Mouse (Mus musculus) heart, embryonic 11.5 days (tissue): ENCODE measurements at regions not wholly inside any gene's neighbourhood (a gene's known extent, or its start where the extent isn't known, plus 50 kb on each side); places are given as distances from the start of the nearest gene placed in this dataset.

ENCODE experiments used
- ATAC-seq: fragments of 200-750 bp; cut with Nextera tagmentation; replicated peaks from 2 replicates; pipeline ENCODE4 v1.8.0; 2017; ENCODE audit warnings: moderate library complexity; ENCODE audit not compliant: insufficient number of reproducible peaks, low FRiP score, low TSS enrichment
- H3K27ac ChIP-seq: fragments of 300-500 bp; sonication (generic); 2 replicates; pipeline ENCODE4 v1.5.1; 2014; ENCODE audit warnings: mild to moderate bottlenecking, low read depth, low read length
- H3K27me3 ChIP-seq: fragments of 300-500 bp; sonication (generic); 2 replicates; pipeline ENCODE4 v1.6.1; 2014; ENCODE audit warnings: mild to moderate bottlenecking, low read length, mixed read lengths; ENCODE audit not compliant: control insufficient read depth, insufficient read depth
- H3K36me3 ChIP-seq: fragments of 300-500 bp; sonication (generic); 2 replicates; pipeline ENCODE4 v1.6.1; 2014; ENCODE audit warnings: mild to moderate bottlenecking, low read length, moderate library complexity, mixed read lengths; ENCODE audit not compliant: control insufficient read depth, insufficient read depth
- H3K4me1 ChIP-seq: fragments of 300-500 bp; sonication (generic); 2 replicates; pipeline ENCODE4 v1.6.1; 2014; ENCODE audit warnings: low read length; ENCODE audit not compliant: control insufficient read depth, insufficient read depth
- H3K4me2 ChIP-seq: fragments of 300-500 bp; sonication (generic); 2 replicates; pipeline ENCODE4 v1.6.1; 2014; ENCODE audit warnings: mild to moderate bottlenecking, moderate library complexity
- H3K4me3 ChIP-seq: fragments of 300-500 bp; sonication (generic); 2 replicates; pipeline ENCODE4 v1.5.1; 2014; ENCODE audit warnings: low read depth, low read length
- H3K9ac ChIP-seq: fragments of 300-500 bp; sonication (generic); 2 replicates; pipeline ENCODE4 v1.6.1; 2014; ENCODE audit warnings: mild to moderate bottlenecking, low read depth, low read length, moderate library complexity
- H3K9me3 ChIP-seq: fragments of 300-500 bp; sonication (generic); replicated peaks from 2 replicates; pipeline ENCODE4 v1.6.1; 2016; ENCODE audit warnings: low read length; ENCODE audit not compliant: control insufficient read depth
- WGBS: fragments of 180-500 bp; shearing (Covaris S2); extraction: QIAGEN DNeasy Blood & Tissue Kit; methylation state at CpG from one replicate; pipeline ENCODE4 v1.1.7; 2014; ENCODE audit not compliant: insufficient replicate concordance; 5-methylcytosine and 5-hydroxymethylcytosine counted together

- H3K9me3 ChIP-seq = no peaks in the 10 kb centered on the region; the same call in 1 of the 2 replicates
- H3K4me2 ChIP-seq = no peak overlapping the region
- no peak overlapping the region for H3K9ac ChIP-seq
- H3K36me3 ChIP-seq = no peaks in the 10 kb centered on the region
- no peak for ATAC-seq
- no peaks in the 10 kb centered on the region for H3K27me3 ChIP-seq
- H3K4me1 ChIP-seq = no peaks in the 10 kb centered on the region
- H3K4me3 ChIP-seq = no peak overlapping the region
- 82% methylated on average over 9 of the region's 9 CpGs for WGBS
- H3K27ac ChIP-seq = no peak overlapping the region
Measured at GRCm38 (mm10) chr15:87369836-87370235, 174.3 kb upstream of the Fam19a5 start.

- H3K36me3 ChIP-seq = no peaks in the 10 kb centered on the region
- no peak overlapping the region for H3K27ac ChIP-seq
- no peak overlapping the region for H3K4me3 ChIP-seq
- no peaks in the 10 kb centered on the region for H3K27me3 ChIP-seq
- no peak overlapping the region for H3K9ac ChIP-seq
- H3K9me3 ChIP-seq = no peaks in the 10 kb centered on the region; the same call in 1 of the 2 replicates
- H3K4me1 ChIP-seq = no peaks in the 10 kb centered on the region
- no peak for ATAC-seq
- WGBS = 78% methylated on average over 7 of the region's 7 CpGs
- no peak overlapping the region for H3K4me2 ChIP-seq
Measured at GRCm38 (mm10) chr15:87370761-87371160, 173.3 kb upstream of the Fam19a5 start.

- 82% methylated on average over 13 of the region's 13 CpGs for WGBS
- no peak overlapping the region for H3K4me2 ChIP-seq
- no peaks in the 10 kb centered on the region for H3K36me3 ChIP-seq
- no peaks in the 10 kb centered on the region for H3K27me3 ChIP-seq
- no peaks in the 10 kb centered on the region; the same call in 1 of the 2 replicates for H3K9me3 ChIP-seq
- H3K27ac ChIP-seq = no peak overlapping the region
- ATAC-seq = no peak
- H3K4me1 ChIP-seq = no peaks in the 10 kb centered on the region
- no peak overlapping the region for H3K4me3 ChIP-seq
- no peak overlapping the region for H3K9ac ChIP-seq
Measured at GRCm38 (mm10) chr15:87374670-87375069, 169.4 kb upstream of the Fam19a5 start.

GRCm38 (mm10) chr15:87375596-87376194, 168.4 kb upstream of the Fam19a5 start:
- Histone ChIP-seq H3K36me3 (no peaks in the 10 kb centered on the region), H3K9ac (no peak overlapping the region), H3K4me3 (no peak overlapping the region), H3K9me3 (no peaks in the 10 kb centered on the region), H3K27ac (no peak overlapping the region), H3K4me1 (no peaks in the 10 kb centered on the region), H3K4me2 (no peak overlapping the region), H3K27me3 (no peaks in the 10 kb centered on the region)
- 72% methylated on average over 14 of the region's 14 CpGs for WGBS
- no peak for ATAC-seq

- H3K4me2 ChIP-seq = no peak overlapping the region
- H3K4me1 ChIP-seq = no peaks in the 10 kb centered on the region
- H3K36me3 ChIP-seq = no peaks in the 10 kb centered on the region
- H3K27ac ChIP-seq = no peak overlapping the region
- no peak for ATAC-seq
- 65% methylated on average over 6 of the region's 6 CpGs for WGBS
- no peaks in the 10 kb centered on the region for H3K9me3 ChIP-seq
- no peak overlapping the region for H3K9ac ChIP-seq
- H3K4me3 ChIP-seq = no peak overlapping the region
- H3K27me3 ChIP-seq = no peaks in the 10 kb centered on the region
Measured at GRCm38 (mm10) chr15:87383551-87384265, 160.4 kb upstream of the Fam19a5 start.

GRCm38 (mm10) chr15:87384279-87385066, 159.6 kb upstream of the Fam19a5 start:
- Histone ChIP-seq H3K36me3 (no peaks in the 10 kb centered on the region), H3K27me3 (no peaks in the 10 kb centered on the region), H3K4me3 (no peak overlapping the region), H3K9ac (no peak overlapping the region), H3K4me2 (no peak overlapping the region), H3K4me1 (no peaks in the 10 kb centered on the region), H3K27ac (no peak overlapping the region), H3K9me3 (no peaks in the 10 kb centered on the region)
- WGBS = 74% methylated on average over 13 of the region's 13 CpGs
- no peak for ATAC-seq

GRCm38 (mm10) chr15:87386513-87386983, 157.6 kb upstream of the Fam19a5 start:
- no peaks in the 10 kb centered on the region for H3K36me3 ChIP-seq
- H3K9ac ChIP-seq = no peak overlapping the region
- H3K4me1 ChIP-seq = no peaks in the 10 kb centered on the region
- 83% methylated on average over 6 of the region's 6 CpGs for WGBS
- no peak for ATAC-seq
- H3K27me3 ChIP-seq = no peaks in the 10 kb centered on the region
- H3K4me3 ChIP-seq = no peak overlapping the region
- H3K9me3 ChIP-seq = no peaks in the 10 kb centered on the region
- no peak overlapping the region for H3K27ac ChIP-seq
- H3K4me2 ChIP-seq = no peak overlapping the region

- WGBS = 42% methylated on average over 8 of the region's 8 CpGs
Measured at GRCm38 (mm10) chr15:87391395-87391794, 152.7 kb upstream of the Fam19a5 start.

More at GRCm38 (mm10) chr15:87391395-87391794, 152.7 kb upstream of the Fam19a5 start:
- Histone ChIP-seq H3K36me3 (no peaks in the 10 kb centered on the region), H3K4me3 (no peak overlapping the region), H3K4me1 (no peaks in the 10 kb centered on the region), H3K9ac (no peak overlapping the region), H3K27ac (no peak overlapping the region), H3K9me3 (no peaks in the 10 kb centered on the region), H3K27me3 (no peaks in the 10 kb centered on the region), H3K4me2 (no peak overlapping the region)
- ATAC-seq = no peak
